Mouse (Mus musculus) heart, adult 2 months (tissue): ENCODE measurements at regions not wholly inside any gene's neighbourhood (a gene's known extent, or its start where the extent isn't known, plus 50 kb on each side); places are given as distances from the start of the nearest gene placed in this dataset.

Experiments
- DNase-seq, 2 experiments: peaks; one replicate each; pipeline ENCODE4 v3.0.0; 2021
- H3K27ac ChIP-seq: fragments of 200-600 bp; 2 replicates; pipeline ENCODE4 v1.8.1; 2022
- H3K27me3 ChIP-seq: fragments of 200-500 bp; 2 replicates; pipeline ENCODE4 v1.6.1; 2012; ENCODE audit warnings: mild to moderate bottlenecking, low read length, inconsistent platforms, mixed read lengths; ENCODE audit not compliant: control insufficient read depth, insufficient read depth
- H3K36me3 ChIP-seq: fragments of 200-500 bp; 2 replicates; pipeline ENCODE4 v1.6.1; 2012; ENCODE audit warnings: low read length, inconsistent platforms; ENCODE audit not compliant: control insufficient read depth, insufficient read depth
- H3K4me1 ChIP-seq: fragments of 200-500 bp; 2 replicates; pipeline ENCODE4 v1.6.1; 2011; ENCODE audit warnings: low read length; ENCODE audit not compliant: control insufficient read depth, insufficient read depth
- H3K4me3 ChIP-seq: fragments of 200-600 bp; 2 replicates; pipeline ENCODE4 v1.8.1; 2022
- H3K79me2 ChIP-seq: fragments of 200-500 bp; replicated peaks from 2 replicates; pipeline ENCODE4 v1.6.1; 2012; ENCODE audit warnings: mild to moderate bottlenecking, inconsistent platforms, low read length, moderate library complexity, mixed read lengths; ENCODE audit not compliant: control insufficient read depth, insufficient read depth
- H3K9ac ChIP-seq: fragments of 200-500 bp; 2 replicates; pipeline ENCODE4 v1.6.1; 2012; ENCODE audit warnings: low read depth, mild to moderate bottlenecking, control low read depth, inconsistent platforms, low read length, mixed read lengths
- CTCF ChIP-seq: fragments of 200-600 bp; IDR thresholded peaks from 2 replicates; pipeline ENCODE4 v1.8.1; 2022; ENCODE audit warnings: antibody characterized with exemption, mild to moderate bottlenecking, moderate library complexity
- EP300 ChIP-seq: fragments of 200-500 bp; IDR thresholded peaks from 2 replicates; pipeline ENCODE4 v1.6.1; 2011; ENCODE audit warnings: low read depth, low read length, control low read depth; ENCODE audit not compliant: insufficient read depth
- POLR2A ChIP-seq: fragments of 200-500 bp; IDR thresholded peaks from 2 replicates; pipeline ENCODE4 v1.6.1; 2011; ENCODE audit warnings: mild to moderate bottlenecking, low read depth, low read length, control low read depth; ENCODE audit not compliant: insufficient read depth
- WGBS: fragments of 180-500 bp; shearing (Covaris S2); methylation state at CpG from one replicate; pipeline ENCODE4 v1.1.7; 2018; 5-methylcytosine and 5-hydroxymethylcytosine counted together
- intact Hi-C: fragments of 180-260 bp; cut with DNase I; formaldehyde crosslinking; loops from one replicate; pipeline ENCODE4 v1.15.1; 2025

GRCm38 (mm10) chr8:116071497-116071896 lies 363.9 kb upstream of the Maf start:
- WGBS = 71% methylated on average over 7 of the region's 7 CpGs
- Histone ChIP-seq H3K27me3 (no peaks in the 10 kb centered on the region), H3K4me1 (no peaks in the 10 kb centered on the region), H3K27ac (no peak overlapping the region), H3K4me3 (no peak overlapping the region), H3K36me3 (no peaks in the 10 kb centered on the region), H3K79me2 (no peaks in the 10 kb centered on the region), H3K9ac (no peak overlapping the region)
- TF ChIP-seq CTCF (no peak), EP300 (no peak), POLR2A (no peak)
- intact Hi-C loops = no loop called here
- DNase-seq = no peak

DNA sequence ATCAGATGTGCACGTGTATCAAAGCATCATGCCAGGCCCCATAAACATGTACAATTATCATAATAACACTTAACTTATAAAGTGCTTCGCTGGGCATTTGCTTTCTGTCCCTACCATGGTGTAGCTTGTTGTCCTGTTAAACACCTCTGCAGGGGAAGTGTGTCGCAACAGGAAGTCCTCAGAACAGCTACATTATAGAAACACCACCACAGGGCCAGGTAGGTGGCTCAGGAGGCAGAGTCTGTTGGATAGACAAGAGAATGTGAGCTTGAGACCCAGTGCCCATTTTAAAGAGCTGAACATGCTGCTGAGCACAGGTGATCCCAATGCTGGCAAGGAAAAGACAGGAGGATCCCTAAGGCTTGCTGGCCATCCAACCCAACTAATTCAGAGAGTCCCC lies 361.9 kb upstream of the Maf start:
- Histone ChIP-seq H3K79me2 (no peaks in the 10 kb centered on the region), H3K4me1 (no peaks in the 10 kb centered on the region), H3K27me3 (no peaks in the 10 kb centered on the region), H3K36me3 (no peaks in the 10 kb centered on the region), H3K4me3 (no peak overlapping the region), H3K9ac (no peak overlapping the region), H3K27ac (no peak overlapping the region)
- WGBS = 89% methylated on average over 3 of the region's 3 CpGs
- intact Hi-C loops = no loop called here
- DNase-seq = no peak
- no peak for TF ChIP-seq EP300
- no peak for TF ChIP-seq CTCF
- TF ChIP-seq POLR2A = no peak

DNA sequence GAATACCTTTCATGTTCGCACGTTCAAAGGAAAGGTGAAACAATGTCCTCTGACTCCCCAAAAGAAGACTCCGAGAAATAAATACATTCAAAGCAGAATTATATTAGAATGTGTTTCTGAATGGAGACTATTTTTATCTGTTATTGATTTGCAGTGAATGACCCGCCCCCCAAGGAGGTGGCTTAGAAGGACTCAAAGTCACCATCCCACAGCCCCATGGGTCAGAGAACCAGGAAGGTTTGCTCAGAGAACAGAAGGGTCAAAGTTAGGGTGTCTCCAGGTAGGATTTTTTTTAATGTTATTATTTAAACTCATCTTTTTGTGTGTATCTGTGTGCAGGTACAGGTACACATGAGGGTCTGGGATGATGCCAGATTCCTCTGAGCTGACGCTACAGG lies 360.4 kb upstream of the Maf start:
- H3K4me3 ChIP-seq = no peak overlapping the region
- H3K9ac ChIP-seq = no peak overlapping the region
- no peaks in the 10 kb centered on the region for H3K79me2 ChIP-seq
- H3K27ac ChIP-seq = no peak overlapping the region
- no peaks in the 10 kb centered on the region for H3K4me1 ChIP-seq
- no peak for TF ChIP-seq EP300
- no peak for TF ChIP-seq CTCF
- no peak for TF ChIP-seq POLR2A
- DNase-seq = no peak
- WGBS = 93% methylated on average over 5 of the region's 5 CpGs
- no peaks in the 10 kb centered on the region for H3K36me3 ChIP-seq
- H3K27me3 ChIP-seq = no peaks in the 10 kb centered on the region
- intact Hi-C loops = no loop called here

GRCm38 (mm10) chr8:116067182-116067977 lies 359.8 kb upstream of the Maf start:
- Histone ChIP-seq H3K9ac (no peak overlapping the region), H3K27ac (no peak overlapping the region), H3K27me3 (no peaks in the 10 kb centered on the region), H3K79me2 (no peaks in the 10 kb centered on the region), H3K4me3 (no peak overlapping the region), H3K4me1 (no peaks in the 10 kb centered on the region), H3K36me3 (no peaks in the 10 kb centered on the region)
- intact Hi-C loops = no loop called here
- 83% methylated on average over 9 of the region's 9 CpGs for WGBS
- DNase-seq = no peak
- TF ChIP-seq EP300 (no peak), CTCF (no peak), POLR2A (no peak)

- TF ChIP-seq POLR2A (no peak), CTCF (no peak), EP300 (no peak)
- WGBS = 92% methylated on average over 7 of the region's 7 CpGs
- H3K79me2 ChIP-seq = no peaks in the 10 kb centered on the region
- H3K27ac ChIP-seq = no peak overlapping the region
- H3K36me3 ChIP-seq = no peaks in the 10 kb centered on the region
- H3K9ac ChIP-seq = no peak overlapping the region
- no peaks in the 10 kb centered on the region for H3K4me1 ChIP-seq
- intact Hi-C loops = no loop called here
- H3K4me3 ChIP-seq = no peak overlapping the region
- H3K27me3 ChIP-seq = no peaks in the 10 kb centered on the region
- no peak for DNase-seq
Observed at GRCm38 (mm10) chr8:116065871-116066270, 358.3 kb upstream of the Maf start.

- no peaks in the 10 kb centered on the region for H3K4me1 ChIP-seq
- H3K27ac ChIP-seq = no peak overlapping the region
- intact Hi-C loops = no loop called here
- no peaks in the 10 kb centered on the region for H3K79me2 ChIP-seq
- TF ChIP-seq CTCF (no peak), EP300 (no peak), POLR2A (no peak)
- WGBS = 88% methylated on average over 7 of the region's 7 CpGs
- H3K4me3 ChIP-seq = no peak overlapping the region
- no peak for DNase-seq
- H3K27me3 ChIP-seq = no peaks in the 10 kb centered on the region
- no peak overlapping the region for H3K9ac ChIP-seq
- H3K36me3 ChIP-seq = no peaks in the 10 kb centered on the region
Observed at GRCm38 (mm10) chr8:116065327-116065726, 357.7 kb upstream of the Maf start.
